Mouse (Mus musculus) hindbrain, postnatal 0 days (tissue): ENCODE results near the gene Nav2. TPM values are rescaled to one million over a fixed set of nuclear protein-coding genes. Genes with fewer than 3 reads are reported as not detected.

ENCODE experiments used
- ATAC-seq: fragments of 200-750 bp; cut with Nextera tagmentation; 2 replicates; pipeline ENCODE4 v1.8.0; 2017; ENCODE audit warnings: mild to moderate bottlenecking, moderate TSS enrichment, moderate library complexity
- DNase-seq: peaks from one replicate; pipeline ENCODE4 v3.0.0-alpha.2; 2015; ENCODE audit warnings: low spot score
- H3K27ac ChIP-seq: fragments of 300-500 bp; sonication (generic); 2 replicates; pipeline ENCODE4 v1.5.1; 2014; ENCODE audit warnings: mild to moderate bottlenecking
- H3K27me3 ChIP-seq: fragments of 300-500 bp; sonication (generic); 2 replicates; pipeline ENCODE4 v1.6.1; 2014; ENCODE audit warnings: low read length, mixed read lengths; ENCODE audit not compliant: insufficient read depth
- H3K36me3 ChIP-seq: fragments of 300-500 bp; sonication (generic); 2 replicates; pipeline ENCODE4 v1.6.1; 2014; ENCODE audit warnings: low read length, mixed read lengths; ENCODE audit not compliant: insufficient read depth
- H3K4me1 ChIP-seq: fragments of 300-500 bp; sonication (generic); 2 replicates; pipeline ENCODE4 v1.6.1; 2014; ENCODE audit warnings: antibody characterized with exemption, low read length, mixed read lengths; ENCODE audit not compliant: insufficient read depth
- H3K4me2 ChIP-seq: fragments of 300-500 bp; sonication (generic); 2 replicates; pipeline ENCODE4 v1.6.1; 2014; ENCODE audit warnings: low read depth, mild to moderate bottlenecking, low read length, moderate library complexity, mixed read lengths
- H3K4me3 ChIP-seq: fragments of 300-500 bp; sonication (generic); 2 replicates; pipeline ENCODE4 v1.5.1; 2014; ENCODE audit warnings: low read length
- H3K9ac ChIP-seq: fragments of 300-500 bp; sonication (generic); replicated peaks from 2 replicates; pipeline ENCODE4 v1.6.1; 2014; ENCODE audit warnings: mild to moderate bottlenecking, low read length, moderate library complexity, mixed read lengths
- H3K9me3 ChIP-seq: fragments of 300-500 bp; sonication (generic); 2 replicates; pipeline ENCODE4 v1.6.1; 2016; ENCODE audit warnings: low read length, mixed read lengths
- CTCF ChIP-seq: IDR thresholded peaks from 2 replicates; pipeline ENCODE4 v1.5.1; 2016; ENCODE audit warnings: antibody characterized with exemption, control low read depth, low read depth
- WGBS: fragments of 180-500 bp; shearing (Covaris S2); extraction: QIAGEN DNeasy Blood & Tissue Kit; methylation state at CpG from one replicate; pipeline ENCODE4 v1.1.7; 2014; 5-methylcytosine and 5-hydroxymethylcytosine counted together
- polyA plus RNA-seq: library from polyadenylated mRNA; unstranded; fragments of >200 nt; fragmentation: Nextera tagmentation; extraction: Ambion mirVana; gene quantifications from 2 replicates; pipeline ENCODE4 v1.2.1, GENCODE M21; 2015
- total RNA-seq: library from RNA; depleted of rRNA; stranded (reverse); fragments of >200 nt; gene quantifications from 2 replicates; pipeline ENCODE4 v1.2.3, GENCODE M21; 2014

Gene Nav2
- total and polyA plus RNA-seq, 2 experiments from 2014 or later, result 20.1 to 64.7 TPM

GRCm38 (mm10) chr7:48879574-48879973, 28.9 kb upstream of the Nav2 start:
- ATAC-seq (no peak), DNase-seq (no peak)
- TF ChIP-seq CTCF, result no peak
- peaks cover 6% of the 10 kb centered on the region for H3K27me3 ChIP-seq
- H3K4me2 ChIP-seq, result peak overlapping the region; percentile 100
- no peak overlapping the region for H3K4me3 ChIP-seq
- no peaks in the 10 kb centered on the region; the same call in 1 of the 2 replicates for H3K4me1 ChIP-seq
- WGBS, result 39% methylated on average over 3 of the region's 3 CpGs
- H3K9ac ChIP-seq, result no peak overlapping the region
- no peaks in the 10 kb centered on the region for H3K36me3 ChIP-seq
- no peak overlapping the region for H3K27ac ChIP-seq
- H3K9me3 ChIP-seq, result no peaks in the 10 kb centered on the region

- Histone ChIP-seq H3K4me1 (no peaks in the 10 kb centered on the region; the same call in 1 of the 2 replicates), H3K4me3 (peak overlapping the region; percentile 76)
These were observed 27.7 kb upstream of the Nav2 start for GRCm38 (mm10) chr7:48880591-48881481.

GRCm38 (mm10) chr7:48881486-48881885, 27.0 kb upstream of the Nav2 start, which contains the start of gene E2f8:
TSS of gene E2f8 (minus strand) at chr7:48881596.
- ATAC-seq, result peak; percentile 55

More at GRCm38 (mm10) chr7:48880591-48881481, 27.7 kb upstream of the Nav2 start:
- H3K27me3 ChIP-seq, result peaks cover 6% of the 10 kb centered on the region
- TF ChIP-seq CTCF, result no peak
- H3K36me3 ChIP-seq, result no peaks in the 10 kb centered on the region
- no peak overlapping the region for H3K27ac ChIP-seq
- DNase-seq, result peak; percentile 99
- H3K4me2 ChIP-seq, result peak overlapping the region; percentile 100
- peak; percentile 98 for ATAC-seq
- H3K9me3 ChIP-seq, result no peaks in the 10 kb centered on the region
- under 1% methylated on average over 73 of the region's 77 CpGs for WGBS
- peak overlapping the region; percentile 40 for H3K9ac ChIP-seq

GRCm38 (mm10) chr7:48881971-48882609, 26.4 kb upstream of the Nav2 start:
- Histone ChIP-seq H3K4me3 (peak overlapping the region; percentile 76), H3K36me3 (no peaks in the 10 kb centered on the region), H3K27ac (no peak overlapping the region), H3K9ac (peak overlapping the region; percentile 25; the same call in 1 of the 2 replicates), H3K4me2 (peak overlapping the region; percentile 100), H3K4me1 (no peaks in the 10 kb centered on the region; the same call in 1 of the 2 replicates), H3K9me3 (no peaks in the 10 kb centered on the region), H3K27me3 (peaks cover 6% of the 10 kb centered on the region)
- no peak for DNase-seq
- 2% methylated on average over 28 of the region's 28 CpGs for whole genome bisulfite sequencing
- no peak for ATAC-seq
- no peak for TF ChIP-seq CTCF

More at GRCm38 (mm10) chr7:48881486-48881885, 27.0 kb upstream of the Nav2 start, which contains the start of gene E2f8:
- no peak within 1 kb of the TSS for H3K27ac ChIP-seq
- no peaks in the 10 kb centered on the region; the same call in 1 of the 2 replicates for H3K4me1 ChIP-seq
- WGBS, result 1% methylated on average over 23 of the region's 41 CpGs
- no peaks in the 10 kb centered on the region for H3K36me3 ChIP-seq
- TF ChIP-seq CTCF, result no peak
- peaks cover 6% of the 10 kb centered on the region for H3K27me3 ChIP-seq
- peak; percentile 79 for DNase-seq
- peak within 1 kb of the TSS; percentile 40 for H3K9ac ChIP-seq
- no peaks in the 10 kb centered on the region for H3K9me3 ChIP-seq
- H3K4me2 ChIP-seq, result peak within 1 kb of the TSS; percentile 100
- peak within 1 kb of the TSS; percentile 76 for H3K4me3 ChIP-seq

- Histone ChIP-seq H3K4me1 (no peaks in the 10 kb centered on the region; the same call in 1 of the 2 replicates), H3K4me3 (no peak overlapping the region), H3K36me3 (no peaks in the 10 kb centered on the region), H3K27ac (no peak overlapping the region), H3K9me3 (no peaks in the 10 kb centered on the region), H3K27me3 (peaks cover 6% of the 10 kb centered on the region), H3K9ac (no peak overlapping the region), H3K4me2 (no peak overlapping the region)
- DNase-seq (no peak), ATAC-seq (no peak)
- no peak for TF ChIP-seq CTCF
- 86% methylated on average over 4 of the region's 4 CpGs for WGBS
These were observed 24.8 kb upstream of the Nav2 start for GRCm38 (mm10) chr7:48883525-48884265.

GRCm38 (mm10) chr7:48884266-48884611, 24.3 kb upstream of the Nav2 start:
- H3K27ac ChIP-seq, result no peak overlapping the region

More at GRCm38 (mm10) chr7:48884266-48884611, 24.3 kb upstream of the Nav2 start:
- WGBS, result 72% methylated on average over 5 of the region's 5 CpGs
- Histone ChIP-seq H3K36me3 (no peaks in the 10 kb centered on the region), H3K27me3 (peaks cover 6% of the 10 kb centered on the region), H3K9me3 (no peaks in the 10 kb centered on the region), H3K9ac (no peak overlapping the region), H3K4me2 (no peak overlapping the region), H3K4me1 (no peaks in the 10 kb centered on the region; the same call in 1 of the 2 replicates), H3K4me3 (no peak overlapping the region)
- no peak for TF ChIP-seq CTCF
- DNase-seq (no peak), ATAC-seq (no peak)
